Mouse (Mus musculus): ENCODE measurements at regions not wholly inside any gene's neighbourhood (a gene's known extent, or its start where the extent isn't known, plus 50 kb on each side); places are given as distances from the start of the nearest gene placed in this dataset.

GRCm38 (mm10) chr4:56349216-56349615 lies 390.7 kb upstream of the Gm26657 start:
- TF ChIP-seq CTCF (IDR thresholded peaks at IDR 0.05; ENCODE audit: borderline replicate concordance, extremely low read depth, insufficient read depth, insufficient read length) (no peak), POLR2A (IDR thresholded peaks at IDR 0.05; ENCODE audit: borderline replicate concordance, extremely low read depth, insufficient read depth, insufficient read length, poor library complexity, severe bottlenecking) (no peak)

Measured in brain, embryonic 14.5 days (tissue).